Mouse (Mus musculus) C2C12 (cell line): Measurements from ENCODE around the gene Mrtfa.

Source experiments
- CTCF ChIP-seq: IDR thresholded peaks from one replicate; pipeline ENCODE4 v1.5.1; 2011; ENCODE audit not compliant: control insufficient read depth, insufficient read depth, insufficient read length
- MAX ChIP-seq: IDR thresholded peaks from one replicate; pipeline ENCODE4 v1.6.1; 2011; ENCODE audit warnings: mild to moderate bottlenecking, control low read depth
- MYOD1 ChIP-seq: IDR thresholded peaks from one replicate; pipeline ENCODE4 v1.6.1; 2011; ENCODE audit warnings: low read depth; ENCODE audit not compliant: control insufficient read depth, insufficient read length
- MYOG ChIP-seq: IDR thresholded peaks from one replicate; pipeline ENCODE4 v1.6.1; 2011; ENCODE audit not compliant: control insufficient read depth, insufficient read length; ENCODE audit errors: extremely low read depth

DNA sequence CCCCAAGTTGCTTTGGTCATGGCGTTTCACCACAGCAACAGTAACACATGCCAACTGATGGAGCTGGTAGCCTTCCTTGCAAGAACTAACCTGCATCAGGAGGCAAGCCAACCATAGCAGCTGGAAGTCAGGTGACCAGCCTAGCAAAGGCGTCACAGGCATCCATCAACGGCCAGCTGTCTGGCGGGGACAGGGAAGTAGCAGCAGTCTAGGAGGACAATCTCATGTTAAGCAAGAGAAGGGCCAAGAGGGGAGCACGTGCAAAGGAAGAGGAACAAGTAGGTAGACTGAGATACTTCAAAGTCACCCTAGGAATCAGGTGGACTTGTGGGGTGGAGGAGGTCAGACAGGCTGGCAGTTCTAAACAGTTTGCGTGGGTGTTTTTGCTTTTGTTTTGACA lies 28.5 kb upstream of the Mrtfa start:
- TF ChIP-seq CTCF (no peak), MAX (no peak), MYOD1 (no peak), MYOG (no peak)
